Mouse (Mus musculus): ENCODE data around the gene Hoxd12. TPM values are rescaled to one million over a fixed set of nuclear protein-coding genes. Genes with fewer than 3 reads are reported as not detected.

The Hoxd12 gene
- polyA plus RNA-seq, 1 experiment from 2014 or later = not detected

- Histone ChIP-seq H3K4me1 (ENCODE audit: control insufficient read depth, insufficient read depth, low read length) (peaks cover 33% of the 10 kb centered on the region), H3K4me3 (ENCODE audit: low read depth, low read length) (peak overlapping the region; percentile 26), H3K27ac (ENCODE audit: low read depth, low read length) (peak overlapping the region; percentile 75), H3K9ac (replicated peaks; ENCODE audit: low read depth, low read length) (peak overlapping the region; percentile 52), H3K4me2 (ENCODE audit: low read depth, low read length) (peak overlapping the region; percentile 75), H3K9me3 (ENCODE audit: control insufficient read depth, low read length) (no peaks in the 10 kb centered on the region), H3K27me3 (ENCODE audit: control insufficient read depth, insufficient read depth, low read length) (no peaks in the 10 kb centered on the region), H3K36me3 (ENCODE audit: control insufficient read depth, insufficient read depth, low read length) (no peaks in the 10 kb centered on the region)
- no peak for ATAC-seq (ENCODE audit: low read depth)
- WGBS = 11% methylated on average over 4 of the region's 4 CpGs
These were observed 33.9 kb downstream of the Hoxd12 start for GRCm38 (mm10) chr2:74708676-74709075.

- no peaks in the 10 kb centered on the region for H3K36me3 ChIP-seq (ENCODE audit: control insufficient read depth, insufficient read depth, low read length)
- H3K4me2 ChIP-seq (ENCODE audit: low read depth, low read length) = peak overlapping the region; percentile 75
- H3K27me3 ChIP-seq (ENCODE audit: control insufficient read depth, insufficient read depth, low read length) = no peaks in the 10 kb centered on the region
- no peaks in the 10 kb centered on the region for H3K9me3 ChIP-seq (ENCODE audit: control insufficient read depth, low read length)
- ATAC-seq (ENCODE audit: low read depth) = no peak
- H3K4me1 ChIP-seq (ENCODE audit: control insufficient read depth, insufficient read depth, low read length) = peaks cover 29% of the 10 kb centered on the region
- H3K27ac ChIP-seq (ENCODE audit: low read depth, low read length) = peak overlapping the region; percentile 100
- 13% methylated on average over 5 of the region's 5 CpGs for WGBS
- H3K9ac ChIP-seq (replicated peaks; ENCODE audit: low read depth, low read length) = peak overlapping the region; percentile 100
- H3K4me3 ChIP-seq (ENCODE audit: low read depth, low read length) = peak overlapping the region; percentile 99; the same call in 1 of the 2 replicates
These were observed 34.9 kb downstream of the Hoxd12 start for GRCm38 (mm10) chr2:74709465-74710419.

- H3K27me3 ChIP-seq (ENCODE audit: control insufficient read depth, insufficient read depth, low read length) = no peaks in the 10 kb centered on the region
- H3K4me1 ChIP-seq (ENCODE audit: control insufficient read depth, insufficient read depth, low read length) = peaks cover 34% of the 10 kb centered on the region
- H3K4me3 ChIP-seq (ENCODE audit: low read depth, low read length) = peak overlapping the region; percentile 99
- peak overlapping the region; percentile 100 for H3K9ac ChIP-seq (replicated peaks; ENCODE audit: low read depth, low read length)
- no peak for ATAC-seq (ENCODE audit: low read depth)
- no peaks in the 10 kb centered on the region for H3K9me3 ChIP-seq (ENCODE audit: control insufficient read depth, low read length)
- H3K36me3 ChIP-seq (ENCODE audit: control insufficient read depth, insufficient read depth, low read length) = no peaks in the 10 kb centered on the region
- peak overlapping the region; percentile 75 for H3K4me2 ChIP-seq (ENCODE audit: low read depth, low read length)
- WGBS = 0% methylated on average over 16 of the region's 16 CpGs
- H3K27ac ChIP-seq (ENCODE audit: low read depth, low read length) = peak overlapping the region; percentile 100
These were observed 36.2 kb downstream of the Hoxd12 start for GRCm38 (mm10) chr2:74710929-74711543.

- peak within 1 kb of the TSS; percentile 75 for H3K4me2 ChIP-seq (ENCODE audit: low read depth, low read length)
- H3K9me3 ChIP-seq (ENCODE audit: control insufficient read depth, low read length) = no peaks in the 10 kb centered on the region
- H3K4me3 ChIP-seq (ENCODE audit: low read depth, low read length) = peak within 1 kb of the TSS; percentile 99
- H3K4me1 ChIP-seq (ENCODE audit: control insufficient read depth, insufficient read depth, low read length) = peaks cover 39% of the 10 kb centered on the region
- ATAC-seq (ENCODE audit: low read depth) = peak; percentile 74
- no peaks in the 10 kb centered on the region for H3K27me3 ChIP-seq (ENCODE audit: control insufficient read depth, insufficient read depth, low read length)
- WGBS = under 1% methylated on average over 65 of the region's 65 CpGs
- peak within 1 kb of the TSS; percentile 100 for H3K27ac ChIP-seq (ENCODE audit: low read depth, low read length)
- H3K36me3 ChIP-seq (ENCODE audit: control insufficient read depth, insufficient read depth, low read length) = no peaks in the 10 kb centered on the region
- peak within 1 kb of the TSS; percentile 100 for H3K9ac ChIP-seq (replicated peaks; ENCODE audit: low read depth, low read length)
These were observed 37.2 kb downstream of the Hoxd12 start, which contains the start of the genes Hoxd3 and Hoxd4 for GRCm38 (mm10) chr2:74711721-74712621. TSS of gene Hoxd3 (plus strand) at chr2:74711927. TSS of gene Hoxd4 (plus strand) at chr2:74711929.

- Histone ChIP-seq H3K27me3 (ENCODE audit: control insufficient read depth, insufficient read depth, low read length) (no peaks in the 10 kb centered on the region), H3K4me2 (ENCODE audit: low read depth, low read length) (peak overlapping the region; percentile 75), H3K36me3 (ENCODE audit: control insufficient read depth, insufficient read depth, low read length) (no peaks in the 10 kb centered on the region), H3K4me3 (ENCODE audit: low read depth, low read length) (peak overlapping the region; percentile 99), H3K9ac (replicated peaks; ENCODE audit: low read depth, low read length) (peak overlapping the region; percentile 100), H3K27ac (ENCODE audit: low read depth, low read length) (peak overlapping the region; percentile 100), H3K4me1 (ENCODE audit: control insufficient read depth, insufficient read depth, low read length) (peaks cover 51% of the 10 kb centered on the region), H3K9me3 (ENCODE audit: control insufficient read depth, low read length) (no peaks in the 10 kb centered on the region)
- ATAC-seq (ENCODE audit: low read depth) = no peak
- 2% methylated on average over 19 of the region's 19 CpGs for WGBS
These were observed 38.7 kb downstream of the Hoxd12 start for GRCm38 (mm10) chr2:74713239-74714150.

- peaks cover 53% of the 10 kb centered on the region for H3K4me1 ChIP-seq (ENCODE audit: control insufficient read depth, insufficient read depth, low read length)
- no peaks in the 10 kb centered on the region for H3K36me3 ChIP-seq (ENCODE audit: control insufficient read depth, insufficient read depth, low read length)
- H3K4me3 ChIP-seq (ENCODE audit: low read depth, low read length) = peak overlapping the region; percentile 99
- 2% methylated on average over 18 of the region's 18 CpGs for WGBS
- ATAC-seq (ENCODE audit: low read depth) = no peak
- H3K9ac ChIP-seq (replicated peaks; ENCODE audit: low read depth, low read length) = peak overlapping the region; percentile 100
- peak overlapping the region; percentile 75 for H3K4me2 ChIP-seq (ENCODE audit: low read depth, low read length)
- H3K27me3 ChIP-seq (ENCODE audit: control insufficient read depth, insufficient read depth, low read length) = no peaks in the 10 kb centered on the region
- peak overlapping the region; percentile 100 for H3K27ac ChIP-seq (ENCODE audit: low read depth, low read length)
- H3K9me3 ChIP-seq (ENCODE audit: control insufficient read depth, low read length) = no peaks in the 10 kb centered on the region
These were observed 39.5 kb downstream of the Hoxd12 start for GRCm38 (mm10) chr2:74714156-74714789.

- no peaks in the 10 kb centered on the region for H3K9me3 ChIP-seq (ENCODE audit: control insufficient read depth, low read length)
- WGBS = under 1% methylated on average over 14 of the region's 14 CpGs
- no peaks in the 10 kb centered on the region for H3K27me3 ChIP-seq (ENCODE audit: control insufficient read depth, insufficient read depth, low read length)
- H3K27ac ChIP-seq (ENCODE audit: low read depth, low read length) = peak overlapping the region; percentile 100
- ATAC-seq (ENCODE audit: low read depth) = peak; percentile 85
- H3K9ac ChIP-seq (replicated peaks; ENCODE audit: low read depth, low read length) = peak overlapping the region; percentile 100
- peak overlapping the region; percentile 99 for H3K4me3 ChIP-seq (ENCODE audit: low read depth, low read length)
- no peaks in the 10 kb centered on the region for H3K36me3 ChIP-seq (ENCODE audit: control insufficient read depth, insufficient read depth, low read length)
- H3K4me1 ChIP-seq (ENCODE audit: control insufficient read depth, insufficient read depth, low read length) = peaks cover 53% of the 10 kb centered on the region
- H3K4me2 ChIP-seq (ENCODE audit: low read depth, low read length) = peak overlapping the region; percentile 75
These were observed 40.1 kb downstream of the Hoxd12 start for GRCm38 (mm10) chr2:74714881-74715280.
